8 mouse cellular contexts compared by ENCODE assay signal in the genomic region with DNA sequence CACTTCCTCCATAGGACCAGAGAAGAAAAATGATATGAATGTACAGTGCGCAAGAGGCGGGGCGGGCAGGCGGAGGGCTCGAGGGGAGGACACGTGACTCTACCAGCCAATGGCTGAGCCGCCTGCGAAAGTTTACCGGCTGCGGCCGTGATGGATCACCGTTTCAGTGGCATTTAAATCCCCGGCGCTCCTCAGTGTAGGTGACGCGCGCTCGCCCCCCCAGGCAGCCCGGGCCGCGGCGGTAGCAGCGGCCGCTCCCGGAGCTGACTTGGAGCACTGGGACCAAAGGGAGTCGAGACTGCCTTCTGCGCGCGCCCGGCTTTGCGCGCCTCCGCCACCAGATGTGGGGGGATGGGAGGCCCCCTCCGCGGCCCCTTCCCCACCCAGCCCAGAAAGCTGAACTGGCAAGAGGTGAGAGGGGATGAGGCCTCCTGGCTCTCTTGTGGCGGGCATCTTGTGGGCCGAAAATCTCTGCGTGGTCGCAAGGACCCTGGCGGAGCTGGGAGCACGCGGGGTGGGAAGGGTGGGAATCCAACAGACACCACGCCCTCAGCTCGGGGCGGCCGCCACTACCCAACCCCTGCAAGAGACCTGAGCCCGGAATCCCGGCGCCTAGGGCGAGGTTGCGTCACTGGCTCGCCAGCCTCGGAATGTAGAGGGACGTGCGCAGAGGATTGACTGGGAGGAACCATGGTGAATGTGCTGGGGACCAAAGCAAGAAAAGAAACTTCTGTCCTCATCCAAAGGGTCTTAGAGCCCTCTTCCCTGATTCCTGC. TPM values are rescaled to one million over a fixed set of nuclear protein-coding genes. Genes with fewer than 3 reads are reported as not detected.
DNase-seq lines count a peak whose midpoint lies in the region; ATAC-seq and TF ChIP-seq lines count a peak whose summit lies in the region.

A gene (minus strand): TSS at position 42 of the 776 bp plus-strand sequence.

- H3K4me1 ChIP-seq in hindbrain, embryonic 16.5 days (ENCODE audit: control insufficient read depth, insufficient read depth, low read depth, low read length), result peaks cover 10% of the 10 kb centered on the region
- H3K4me1 ChIP-seq in liver, embryonic 13.5 days (replicated peaks), result peaks cover 5% of the 10 kb centered on the region; the same call in 1 of the 2 replicates

- H3ac ChIP-seq in myocyte (ENCODE audit: control insufficient read depth, insufficient read length), result peak within 1 kb of the TSS; percentile 56

- H3K4me2 ChIP-seq in hindbrain, embryonic 16.5 days (ENCODE audit: low read length), result peak within 1 kb of the TSS; percentile 80
- peak within 1 kb of the TSS; percentile 74 for H3K4me2 ChIP-seq in liver, embryonic 13.5 days
- H3K4me2 ChIP-seq in myocyte (ENCODE audit: low read depth), result peak within 1 kb of the TSS; percentile 98

- peak; percentile 81 for ATAC-seq in CD4-positive, CD25-positive, alpha-beta regulatory T cell, adult 4 months
- ATAC-seq in hindbrain, embryonic 16.5 days, result peak; percentile 88
- peak; percentile 58 for ATAC-seq in liver, embryonic 13.5 days (ENCODE audit: low read depth)

- H3K9me3 ChIP-seq in hindbrain, embryonic 16.5 days (ENCODE audit: control insufficient read depth, low read length), result no peaks in the 10 kb centered on the region
- H3K9me3 ChIP-seq in liver, embryonic 13.5 days (replicated peaks), result no peaks in the 10 kb centered on the region

- TF ChIP-seq POLR2A in myocyte (IDR thresholded peaks at IDR 0.05; ENCODE audit: insufficient read length, low read depth), result peak; percentile 66

- peak within 1 kb of the TSS; percentile 83 for H3K27ac ChIP-seq in hindbrain, embryonic 16.5 days (ENCODE audit: low read depth, low read length)
- H3K27ac ChIP-seq in liver, embryonic 13.5 days, result peak within 1 kb of the TSS; percentile 41

- H3K27me3 ChIP-seq in hindbrain, embryonic 16.5 days (replicated peaks; ENCODE audit: control insufficient read depth, insufficient read depth, low read length), result peaks cover 19% of the 10 kb centered on the region
- H3K27me3 ChIP-seq in liver, embryonic 13.5 days, result peaks cover 98% of the 10 kb centered on the region
- H3K27me3 ChIP-seq in myocyte (ENCODE audit: control insufficient read depth, insufficient read depth, insufficient read length), result no peaks in the 10 kb centered on the region

- H3K79me2 ChIP-seq in myocyte (ENCODE audit: control insufficient read depth, insufficient read depth), result peaks cover 16% of the 10 kb centered on the region

- H3K4me3 ChIP-seq in hindbrain, embryonic 16.5 days (ENCODE audit: low read length), result peak within 1 kb of the TSS; percentile 67
- peak within 1 kb of the TSS; percentile 61 for H3K4me3 ChIP-seq in liver, embryonic 13.5 days (replicated peaks)
- peak within 1 kb of the TSS; percentile 86 for H3K4me3 ChIP-seq in myocyte

- peak; percentile 90 for DNase-seq in adrenal gland, postnatal 25 days
- peak; percentile 71 for DNase-seq in gastrocnemius, adult 18-20 months (ENCODE audit: low spot score)
- DNase-seq in liver, embryonic 13.5 days, result peak; percentile 35
- peak; percentile 64 for DNase-seq in thymus, postnatal 25 days
- no peak for DNase-seq in layer of hippocampus, adult 9-11 months

- H3K36me3 ChIP-seq in hindbrain, embryonic 16.5 days (ENCODE audit: control insufficient read depth, insufficient read depth, low read length), result no peaks in the 10 kb centered on the region
- H3K36me3 ChIP-seq in liver, embryonic 13.5 days, result no peaks in the 10 kb centered on the region
- peaks cover 10% of the 10 kb centered on the region for H3K36me3 ChIP-seq in myocyte (ENCODE audit: control insufficient read depth, insufficient read depth)

- peak within 1 kb of the TSS; percentile 78 for H3K9ac ChIP-seq in hindbrain, embryonic 16.5 days (ENCODE audit: low read depth, low read length)
- H3K9ac ChIP-seq in liver, embryonic 13.5 days, result peak within 1 kb of the TSS; percentile 33; the same call in 1 of the 2 replicates

- WGBS in hindbrain, embryonic 16.5 days, result under 1% methylated on average over 48 of the region's 55 CpGs
- WGBS in liver, embryonic 13.5 days (ENCODE audit: insufficient replicate concordance), result under 1% methylated on average over 55 of the region's 55 CpGs

TF ChIP-seq in myocyte, 11 proteins besides CTCF, POLR2A, EP300 and RAD21:
- TF ChIP-seq CEBPB (IDR thresholded peaks at IDR 0.05; ENCODE audit: insufficient read depth, poor library complexity, severe bottlenecking), result peak; percentile 89
- peak in 1 of 3 experiments; percentile 44 for TF ChIP-seq MYOG (IDR thresholded peaks at IDR 0.05; ENCODE audit: control insufficient read depth in 1 of 3, insufficient read depth in 1 of 3, insufficient read length in 2 of 3, low read depth in 2 of 3)
- TF ChIP-seq MYOD1 (IDR thresholded peaks at IDR 0.05; ENCODE audit: control insufficient read depth in 1 of 3, insufficient read length in 2 of 3, low read depth in 2 of 3), result no peak
- no peak for TF ChIP-seq SRF (IDR thresholded peaks at IDR 0.05; ENCODE audit: control insufficient read depth, insufficient read length, low read depth)
- peak; percentile 85 for TF ChIP-seq USF1 (IDR thresholded peaks at IDR 0.05; ENCODE audit: low read depth)
- TF ChIP-seq E2F4 (IDR thresholded peaks at IDR 0.05; ENCODE audit: insufficient read depth), result no peak
- TF ChIP-seq POLR2AphosphoS2 (IDR thresholded peaks at IDR 0.05; ENCODE audit: insufficient read length, low read depth), result peak; percentile 73
- no peak for TF ChIP-seq REST (IDR thresholded peaks at IDR 0.05; ENCODE audit: insufficient read depth, insufficient read length)

RNA-seq across cellular contexts. Expression of the gene that starts here (rescaled TPM):
- polyA plus RNA-seq in CD4-positive, CD25-positive, alpha-beta regulatory T cell, adult 4 months (2017; shearing (Covaris generic)), result not detected
- total RNA-seq in adrenal gland, postnatal 25 days (2021), result 0.76 TPM in 1 of 2 replicates, not detected in the other
- under 1 TPM in 1 of 2 experiments, not detected in 1; 0.19 TPM for total RNA-seq in gastrocnemius, adult 18-20 months (2021)
- polyA plus RNA-seq in hindbrain, embryonic 16.5 days (2015; fragmentation: Nextera tagmentation; extraction: Ambion mirVana), result 1.8 and 2.0 TPM in 2 replicates
- 0.52 and 0.66 TPM in 2 replicates for polyA plus RNA-seq in liver, embryonic 13.5 days (2015; fragmentation: Nextera tagmentation; extraction: Ambion mirVana)
- 2.0 TPM for polyA plus RNA-seq in myocyte (2012; fragmentation: generic; extraction: Trizol)

Comparison
In these comparisons a context has a peak if more than half of its experiments do, and no peak if none do; other contexts are left out.
1. Peak in ATAC-seq in CD4-positive, CD25-positive, alpha-beta regulatory T cell, adult 4 months; RNA of the gene not detected or under 1 TPM.
2. Peak in DNase-seq in adrenal gland, postnatal 25 days; RNA of the gene not detected or under 1 TPM.
3. Peak in DNase-seq in gastrocnemius, adult 18-20 months; RNA of the gene not detected or under 1 TPM.
4. Peak in DNase-seq, ATAC-seq, H3K4me3 ChIP-seq, H3K27ac ChIP-seq, H3K9ac ChIP-seq and H3K4me2 ChIP-seq in liver, embryonic 13.5 days; RNA of the gene not detected or under 1 TPM.